Mouse (Mus musculus) skeletal muscle tissue, adult 2 months (tissue): ENCODE data around the gene 4930407I10Rik.

Experiments used
- DNase-seq: peaks from one replicate; pipeline ENCODE4 v3.0.0-alpha.2; 2012; ENCODE audit warnings: low read depth, low spot score

Gene 4930407I10Rik

GRCm38 (mm10) chr15:82058719-82059201, at the start of gene 4930407I10Rik:
TSS of gene 4930407I10Rik (plus strand) at chr15:82059151.
- DNase-seq: no peak

- DNase-seq: no peak
Observed at GRCm38 (mm10) chr15:82011947-82012346, 47.0 kb upstream of the 4930407I10Rik start.

GRCm38 (mm10) chr15:82014745-82015391, 44.1 kb upstream of the 4930407I10Rik start:
- DNase-seq: no peak

- no peak for DNase-seq
Observed at GRCm38 (mm10) chr15:82015392-82016100, 43.4 kb upstream of the 4930407I10Rik start.

- DNase-seq: peak; percentile 97
Observed at GRCm38 (mm10) chr15:82016101-82016808, 42.7 kb upstream of the 4930407I10Rik start.

- DNase-seq: no peak
Observed at GRCm38 (mm10) chr15:82016830-82017229, 42.1 kb upstream of the 4930407I10Rik start.

GRCm38 (mm10) chr15:82017461-82017860, 41.5 kb upstream of the 4930407I10Rik start:
- no peak for DNase-seq

- no peak for DNase-seq
Observed at GRCm38 (mm10) chr15:82019288-82019687, 39.7 kb upstream of the 4930407I10Rik start.

- DNase-seq: no peak
Observed at GRCm38 (mm10) chr15:82022535-82023088, 36.3 kb upstream of the 4930407I10Rik start.

GRCm38 (mm10) chr15:82023965-82024635, 34.9 kb upstream of the 4930407I10Rik start:
- no peak for DNase-seq

- no peak for DNase-seq
Observed at GRCm38 (mm10) chr15:82027276-82027675, 31.7 kb upstream of the 4930407I10Rik start.

GRCm38 (mm10) chr15:82027726-82028125, 31.2 kb upstream of the 4930407I10Rik start:
- DNase-seq: peak; percentile 21

- DNase-seq: no peak
Observed at GRCm38 (mm10) chr15:82032386-82032785, 26.6 kb upstream of the 4930407I10Rik start.

- DNase-seq: no peak
Observed at GRCm38 (mm10) chr15:82033762-82034161, 25.2 kb upstream of the 4930407I10Rik start, which contains the start of gene Desi1. TSS of gene Desi1 (minus strand) at chr15:82033862.

- DNase-seq: no peak
Observed at GRCm38 (mm10) chr15:82035904-82036689, 22.9 kb upstream of the 4930407I10Rik start.

GRCm38 (mm10) chr15:82040650-82041049, 18.3 kb upstream of the 4930407I10Rik start:
- no peak for DNase-seq

- DNase-seq: no peak
Observed at GRCm38 (mm10) chr15:82044166-82044784, 14.7 kb upstream of the 4930407I10Rik start.

GRCm38 (mm10) chr15:82046246-82046891, 12.6 kb upstream of the 4930407I10Rik start:
- DNase-seq: no peak

GRCm38 (mm10) chr15:82047080-82047883, 11.7 kb upstream of the 4930407I10Rik start, which contains the start of gene Snu13:
TSS of gene Snu13 (minus strand) at chr15:82047598.
- DNase-seq: peak; percentile 73
